Mouse (Mus musculus): ENCODE data around the gene Gm13304. TPM values are rescaled to one million over a fixed set of nuclear protein-coding genes. Genes with fewer than 3 reads are reported as not detected.

Gm13304 gene
- total RNA-seq (2023): not detected

DNA sequence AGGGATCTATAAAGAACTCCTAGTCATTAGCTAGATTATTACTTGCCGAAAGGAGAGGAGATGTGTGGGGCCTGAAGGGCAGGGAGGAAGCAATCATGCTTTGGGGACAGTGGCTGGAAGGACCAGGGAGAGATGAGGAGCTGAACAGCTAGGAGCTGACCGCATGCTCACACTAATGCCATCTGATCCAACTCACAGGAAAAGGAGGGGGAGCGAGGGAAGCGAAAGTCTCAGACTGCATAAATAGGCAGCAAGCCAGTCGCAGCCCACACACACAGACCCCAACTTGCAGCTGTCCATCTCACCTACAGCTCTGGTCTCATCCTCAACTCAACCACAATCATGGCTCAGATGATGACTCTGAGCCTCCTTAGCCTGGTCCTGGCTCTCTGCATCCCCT is at the start of gene Gm13304:
Gene Gm13304 (plus strand): TSS at position 301 of the 400 bp plus-strand sequence.

DNA sequence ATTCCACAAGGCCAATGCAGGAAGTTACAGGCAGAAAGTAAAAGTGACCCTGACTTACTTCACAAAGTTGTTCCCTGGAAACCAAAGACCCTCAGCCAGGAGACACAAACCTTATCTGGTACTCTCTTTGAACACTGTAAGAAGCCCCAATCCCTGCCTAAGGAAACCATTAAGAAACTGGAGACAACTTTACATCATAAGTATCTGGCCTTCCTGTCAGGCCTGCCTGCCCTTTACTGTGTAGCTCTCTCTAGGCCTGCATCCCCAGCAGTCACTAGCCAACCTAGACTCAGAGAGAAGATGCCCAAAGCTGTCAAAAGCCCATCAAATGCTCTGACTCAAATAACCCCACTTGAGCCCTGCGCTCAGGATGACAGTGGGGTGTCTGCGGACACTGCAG is 23.7 kb upstream of the Gm13304 start, which contains the start of gene Gm3893:
Gene Gm3893 (plus strand): TSS at position 301 of the 400 bp plus-strand sequence.

DNA sequence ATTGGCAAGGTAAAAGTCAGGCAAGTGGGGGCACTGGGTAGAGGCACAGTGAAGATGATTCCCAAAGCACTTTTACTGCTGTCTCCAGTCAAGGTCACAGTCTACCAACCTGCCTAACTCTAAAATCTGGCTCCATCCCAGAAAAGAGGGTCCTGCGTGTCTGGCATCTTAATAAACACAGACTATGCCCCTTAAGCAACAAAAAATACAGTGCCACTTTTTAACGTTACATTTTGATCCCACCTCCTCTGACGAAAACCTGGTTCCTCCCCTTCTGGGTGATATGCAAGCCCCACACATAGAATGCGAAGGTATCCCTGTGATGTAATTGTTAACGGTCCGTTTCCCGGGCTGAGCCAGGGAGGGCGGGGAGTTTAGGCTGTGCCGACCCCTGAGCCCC is 38.5 kb downstream of the Gm13304 start, which contains the start of gene Gm13306:
Gene Gm13306 (plus strand): TSS at position 301 of the 400 bp plus-strand sequence.

Other genes with a start within 250 kb of the Gm13304 start
- not detected for gene Gm21541, start 211.2 kb upstream of the Gm13304 start, total RNA-seq (2023)
- 1 to 10 TPM; 3.6 to 5.7 TPM for gene Gm20878, start 173.2 kb upstream of the Gm13304 start, total RNA-seq (2023)
- gene Fam205a4, start 148.8 kb upstream of the Gm13304 start, total RNA-seq (2023): not detected
- not detected for gene Gm21093, start 80.1 kb upstream of the Gm13304 start, total RNA-seq (2023)
- gene Gm3893, start 23.6 kb upstream of the Gm13304 start, total RNA-seq (2023): not detected
- gene Gm13306, start 38.6 kb downstream of the Gm13304 start, total RNA-seq (2023): not detected
- gene Gm13305, start 53.8 kb downstream of the Gm13304 start, total RNA-seq (2023): not detected
- not detected for gene Gm10600, start 125.8 kb downstream of the Gm13304 start, total RNA-seq (2023)
- not detected for gene Ccl21b, start 140.9 kb downstream of the Gm13304 start, total RNA-seq (2023)
- gene Gm21953, start 179.4 kb downstream of the Gm13304 start, total RNA-seq (2023): not detected
- under 1 TPM; 0.15 to 0.20 TPM for gene Fam205a3, start 203.5 kb downstream of the Gm13304 start, total RNA-seq (2023)

All from T-cell, adult 66 days (primary cell).